Mouse (Mus musculus): ENCODE data around the gene Set.

Gene Set

DNA sequence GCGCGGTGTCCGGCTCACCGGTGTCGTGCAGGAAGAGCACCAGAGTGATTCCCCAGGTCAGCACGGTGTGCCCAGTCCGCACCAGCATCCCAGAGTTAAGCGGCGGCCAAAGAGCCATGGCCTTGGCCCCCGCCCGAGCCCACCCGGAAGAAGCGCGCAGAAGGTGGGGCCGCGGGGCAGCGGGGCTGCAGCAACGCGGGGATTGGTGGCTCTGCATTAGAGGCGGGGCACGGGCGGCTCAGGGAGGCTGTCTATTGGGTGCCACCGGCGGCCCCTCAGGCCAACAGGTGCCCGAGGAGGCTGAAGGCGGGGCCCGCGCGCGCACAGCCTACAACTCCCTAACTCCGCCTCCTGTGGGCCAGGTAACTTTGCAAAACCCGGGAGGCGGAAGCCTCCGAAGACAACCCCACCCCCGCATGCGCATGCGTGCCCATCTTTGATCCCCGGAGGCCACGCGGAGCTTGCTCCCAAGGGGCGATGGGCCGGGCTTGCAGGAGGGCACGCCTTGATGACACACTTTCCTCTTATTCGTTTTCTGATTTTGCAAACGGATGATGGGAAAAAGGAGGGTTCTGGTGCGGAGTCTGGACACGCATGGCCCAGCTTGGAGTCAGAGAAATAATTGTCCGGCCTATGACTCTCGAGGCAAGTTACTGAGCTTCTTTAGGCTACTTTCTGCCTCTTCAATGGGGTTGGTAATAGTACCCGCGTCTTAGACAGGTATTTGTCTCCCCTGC is 36.5 kb downstream of the Set start, which contains the start of gene Zdhhc12:
Gene Zdhhc12, minus strand, starts transcription at position 178 of the 737 bp plus-strand sequence.
- DNase-seq, result peak; percentile 98 to 99

- DNase-seq, result no peak
These were observed 37.0 kb downstream of the Set start for GRCm38 (mm10) chr2:30094208-30094588.

DNA sequence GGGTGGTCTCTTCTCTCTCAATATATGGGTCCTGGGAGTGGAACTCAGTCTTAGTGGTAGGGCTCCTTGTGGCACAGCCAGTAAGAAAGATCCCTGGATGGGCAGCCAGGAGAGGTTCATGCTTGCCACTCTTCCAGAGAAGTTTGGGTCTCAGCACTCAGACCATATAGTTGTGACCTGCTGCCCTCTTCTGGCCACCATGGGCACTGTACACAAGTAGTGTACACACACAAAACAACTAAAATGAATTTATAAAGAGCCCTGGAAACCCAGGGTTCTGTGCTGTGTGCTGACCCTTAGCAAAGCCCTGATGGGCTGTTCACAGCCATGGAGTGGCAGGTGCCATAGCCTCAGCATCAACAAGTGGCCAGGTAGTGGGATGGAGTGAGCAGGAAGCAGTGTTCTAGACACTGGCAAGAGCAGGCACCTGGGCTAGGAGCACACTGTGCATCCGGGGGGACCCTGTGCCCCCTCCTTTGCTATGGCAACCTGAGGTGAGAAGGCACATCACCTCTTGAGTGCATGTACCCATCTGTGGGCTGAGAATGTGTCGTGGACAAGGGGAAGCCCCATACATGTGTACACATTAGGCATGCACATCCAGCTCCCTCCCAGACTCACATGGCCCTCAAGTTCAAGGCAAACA is 38.8 kb downstream of the Set start:
- peak; percentile 58 to 60 for DNase-seq

DNA sequence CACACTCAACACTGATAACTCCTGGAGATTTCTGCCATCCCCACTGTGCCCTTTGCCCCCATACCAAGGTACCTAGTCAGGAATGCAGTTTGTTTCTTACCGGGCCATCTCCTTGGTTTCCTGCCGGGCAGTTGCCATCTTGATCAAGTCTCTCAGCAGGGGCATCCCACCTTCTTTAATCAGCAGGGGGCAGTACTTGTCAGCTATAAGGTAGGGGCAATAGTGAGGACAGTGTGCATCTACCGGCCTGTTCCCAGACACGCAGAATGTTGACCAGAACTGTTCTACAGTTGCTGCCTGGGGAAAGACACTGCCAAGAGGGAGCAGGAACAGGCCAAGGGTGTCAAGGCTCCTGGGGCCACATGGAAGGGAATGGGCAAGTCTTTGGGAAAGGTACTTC is 43.0 kb downstream of the Set start:
- no peak for DNase-seq

GRCm38 (mm10) chr2:30106364-30106763 is 49.2 kb downstream of the Set start:
- DNase-seq, result peak; percentile 37 to 42

DNA sequence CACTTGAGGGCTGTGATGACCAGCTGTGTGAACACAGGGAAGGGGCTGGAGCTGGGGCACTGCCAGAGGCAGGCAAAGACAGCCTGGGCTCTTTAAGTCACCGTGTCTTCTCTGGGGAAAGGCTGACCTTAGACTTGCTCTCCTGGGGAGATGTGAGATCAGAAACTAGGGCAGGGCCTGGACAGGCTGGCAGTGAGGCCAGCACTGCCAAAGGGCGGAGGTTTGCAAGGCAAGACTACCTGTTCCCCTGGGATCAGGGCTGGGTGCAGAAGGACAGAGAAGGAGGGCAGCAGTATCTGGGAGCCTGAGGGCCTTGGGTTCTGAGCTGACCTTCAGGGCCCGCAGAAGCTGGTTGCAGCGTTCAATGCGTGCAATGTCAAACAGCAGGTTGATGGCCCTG is 50.5 kb downstream of the Set start:
- no peak for DNase-seq

- DNase-seq, result no peak
These were observed 51.1 kb downstream of the Set start for GRCm38 (mm10) chr2:30108260-30108659.

DNA sequence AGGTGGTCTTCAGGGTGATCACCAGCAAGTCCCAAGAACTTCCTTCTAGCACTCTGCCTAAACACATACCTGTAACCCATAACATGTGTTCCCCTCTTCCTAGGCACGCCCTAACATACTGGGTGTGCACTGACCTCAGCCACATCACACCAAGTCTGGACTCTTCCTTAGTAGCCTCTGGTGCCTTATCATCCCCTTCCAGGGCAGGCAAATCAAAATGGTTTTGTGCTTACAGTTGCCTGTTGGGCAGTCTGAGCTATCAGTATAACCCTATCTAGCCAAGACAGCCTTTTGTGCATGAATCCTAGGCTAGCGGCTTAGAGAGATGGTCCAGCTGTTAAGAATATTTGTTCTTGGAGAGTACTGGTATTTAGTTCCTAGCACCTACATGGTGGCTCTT is 54.3 kb downstream of the Set start:
- no peak for DNase-seq

DNA sequence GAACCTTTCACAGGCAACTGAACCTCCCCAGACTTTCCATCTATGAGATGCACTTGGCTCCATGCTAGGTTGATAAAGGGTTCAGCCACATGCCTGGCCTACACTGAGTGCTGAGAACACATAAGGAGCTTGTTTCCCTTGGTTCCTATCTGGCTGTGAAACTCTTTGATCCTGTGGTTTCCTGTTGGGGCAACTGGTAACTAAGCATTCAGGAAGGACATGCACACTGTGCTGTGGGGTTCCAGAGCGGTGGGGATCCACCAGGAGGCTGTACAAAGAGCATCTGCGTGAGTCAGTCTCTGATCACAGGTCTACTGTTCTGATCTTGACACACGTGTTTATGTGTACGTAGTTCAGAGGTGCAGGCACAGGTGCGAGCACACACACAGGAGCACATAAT is 55.4 kb downstream of the Set start:
- DNase-seq, result no peak

DNA sequence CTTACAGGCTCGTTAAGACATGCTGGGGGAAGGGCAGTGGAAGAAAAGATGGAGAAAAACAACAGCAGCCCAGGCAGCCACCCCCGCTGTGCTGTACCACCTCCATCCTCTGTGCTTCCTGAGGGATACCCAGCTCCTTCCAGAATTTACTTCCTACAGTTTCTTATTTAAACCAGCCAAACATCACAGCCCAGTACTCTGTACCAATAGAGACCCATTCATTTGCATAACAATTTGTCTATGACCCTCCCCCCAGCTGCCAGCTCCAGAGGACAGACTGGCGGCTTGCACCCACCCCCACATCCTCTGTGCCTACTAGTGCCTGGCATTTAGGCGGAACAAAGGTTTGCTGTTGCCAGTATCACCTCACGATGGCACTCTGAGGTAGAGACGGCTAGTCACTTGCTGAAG is 62.5 kb downstream of the Set start:
- DNase-seq, result no peak

DNA sequence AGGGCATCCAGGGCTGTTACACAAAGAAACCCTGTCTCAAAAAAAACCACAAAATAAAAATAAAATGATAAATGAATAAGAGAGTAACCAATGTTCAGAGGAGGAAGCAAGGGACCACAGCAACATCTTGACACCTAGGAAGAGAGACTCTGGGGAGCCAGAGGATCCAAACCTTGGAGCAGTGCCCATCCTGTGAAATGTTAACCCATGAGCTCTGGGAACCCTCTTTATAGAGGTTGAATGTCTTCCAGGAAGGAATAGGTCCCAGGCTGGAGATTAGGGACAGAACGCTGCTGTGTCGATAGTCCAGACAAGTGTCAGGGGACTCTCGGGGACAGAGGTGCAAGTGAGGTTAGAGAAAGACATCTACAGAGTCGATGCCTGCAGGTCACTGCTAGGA is 63.1 kb downstream of the Set start:
- no peak for DNase-seq
